Mouse (Mus musculus): Measurements from ENCODE around the gene Rras2.

GRCm38 (mm10) chr7:114117444-114117905 lies at the start of gene Rras2:
- no peak for TF ChIP-seq FLI1 (IDR thresholded peaks at IDR 0.05; ENCODE audit: low read length)
- no peak for TF ChIP-seq GATA1 (IDR thresholded peaks at IDR 0.05; ENCODE audit: borderline replicate concordance, low read length)

All from megakaryocyte, embryonic 14.5 days (primary cell).